Mouse (Mus musculus): ENCODE measurements around the gene Stag3. TPM values are rescaled to one million over a fixed set of nuclear protein-coding genes. Genes with fewer than 3 reads are reported as not detected.

The Stag3 gene
- polyA plus RNA-seq, 1 experiment from 2014 or later = 2.5 TPM

GRCm38 (mm10) chr5:138274186-138274585, 5.9 kb upstream of the Stag3 start:
- Histone ChIP-seq H3K9me3 (replicated peaks) (no peaks in the 10 kb centered on the region), H3K27ac (replicated peaks) (no peak overlapping the region)
- 57% methylated on average over 8 of the region's 8 CpGs for WGBS

DNA sequence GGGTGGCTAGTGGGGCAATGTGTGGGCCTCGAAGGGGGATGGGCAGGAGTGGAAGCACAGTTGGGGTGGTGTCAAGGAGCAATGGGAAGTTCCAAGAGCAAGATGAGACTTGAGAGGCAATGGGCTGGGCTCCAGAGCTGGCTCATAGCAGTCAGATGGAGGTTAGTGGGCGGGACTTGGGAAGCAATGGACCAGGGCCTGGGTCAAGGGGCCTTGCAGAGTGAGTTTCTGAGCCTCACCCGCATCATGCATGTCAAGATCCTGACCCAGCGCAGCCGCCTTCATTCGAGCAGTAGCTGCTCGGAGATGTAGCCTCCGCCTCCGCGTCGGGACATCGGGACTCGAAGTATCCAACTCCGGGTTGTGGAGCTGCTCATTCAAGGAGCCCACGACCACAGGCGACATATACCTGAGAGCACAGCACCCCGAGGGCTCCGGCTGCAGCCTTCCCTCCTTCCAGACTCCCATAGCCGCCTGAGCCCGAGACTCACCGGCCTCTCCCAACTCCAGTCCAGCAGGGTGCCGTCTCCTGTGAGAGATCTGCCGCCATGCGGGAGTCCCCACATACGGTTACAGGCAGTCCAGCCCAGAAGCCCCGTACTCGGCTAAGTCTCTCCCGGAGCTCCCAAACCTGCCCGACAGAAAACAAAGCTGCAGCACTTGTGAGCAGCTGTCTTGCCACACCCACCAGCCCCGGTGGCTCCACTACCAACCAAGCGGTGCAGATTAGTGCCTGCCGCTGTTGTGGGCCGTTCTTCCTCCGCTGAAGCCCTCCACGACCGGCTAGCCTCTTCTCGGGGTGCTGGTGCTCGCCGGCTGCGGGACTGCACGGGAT, 4.6 kb upstream of the Stag3 start:
- H3K27me3 ChIP-seq (ENCODE audit: low read depth, poor library complexity, severe bottlenecking) = peaks cover 25% of the 10 kb centered on the region
- H3K4me3 ChIP-seq = peak overlapping the region; percentile 55
- WGBS = 11% methylated on average over 41 of the region's 41 CpGs
- H3K4me1 ChIP-seq = peaks cover 84% of the 10 kb centered on the region
- H3K36me3 ChIP-seq = peaks cover 47% of the 10 kb centered on the region
- 0 out of 2 replicates have a peak, but pooled peaks cover 1% of the 10 kb centered on the region for H3K9me3 ChIP-seq (replicated peaks)
- peak; percentile 50 for DNase-seq (ENCODE audit: low spot score)
- H3K27ac ChIP-seq (replicated peaks) = peak overlapping the region; percentile 78

More at GRCm38 (mm10) chr5:138274186-138274585, 5.9 kb upstream of the Stag3 start:
- peaks cover 83% of the 10 kb centered on the region for H3K4me1 ChIP-seq
- peak overlapping the region; percentile 55; the same call in 1 of the 2 replicates for H3K4me3 ChIP-seq
- H3K27me3 ChIP-seq (ENCODE audit: low read depth, poor library complexity, severe bottlenecking) = peaks cover 25% of the 10 kb centered on the region
- DNase-seq (ENCODE audit: low spot score) = no peak
- peaks cover 47% of the 10 kb centered on the region for H3K36me3 ChIP-seq

DNA sequence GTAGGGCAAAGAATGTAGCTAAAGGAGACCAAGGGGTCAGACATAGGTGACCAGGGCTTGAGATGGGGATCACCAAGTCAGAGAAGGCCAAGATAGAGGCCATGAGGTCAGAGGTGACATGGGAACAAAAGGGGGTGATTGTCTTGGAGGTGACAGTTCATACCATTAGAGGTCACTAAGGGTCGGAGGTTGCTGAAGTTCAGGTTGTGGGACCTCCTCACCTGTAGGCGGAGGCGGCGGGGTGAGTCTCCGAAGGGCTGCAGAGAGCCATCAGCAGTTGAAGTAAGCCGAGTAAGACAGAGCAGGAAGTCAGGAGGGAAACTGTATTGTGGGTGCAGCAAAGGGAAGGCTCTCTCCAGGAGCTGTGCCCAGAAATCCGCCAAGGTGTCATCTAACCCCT, 2.0 kb upstream of the Stag3 start:
- no peak overlapping the region for H3K27ac ChIP-seq (replicated peaks)
- H3K27me3 ChIP-seq (ENCODE audit: low read depth, poor library complexity, severe bottlenecking) = peaks cover 26% of the 10 kb centered on the region
- peaks cover 8% of the 10 kb centered on the region; the same call in 1 of the 2 replicates for H3K9me3 ChIP-seq (replicated peaks)
- peaks cover 47% of the 10 kb centered on the region for H3K36me3 ChIP-seq
- no peak for DNase-seq (ENCODE audit: low spot score)
- H3K4me1 ChIP-seq = peaks cover 62% of the 10 kb centered on the region
- WGBS = 89% methylated on average over 7 of the region's 7 CpGs
- H3K4me3 ChIP-seq = peak overlapping the region; percentile 66; the same call in 1 of the 2 replicates

- DNase-seq (ENCODE audit: low spot score) = no peak
- H3K9me3 ChIP-seq (replicated peaks) = peaks cover 8% of the 10 kb centered on the region; the same call in 1 of the 2 replicates
- H3K27me3 ChIP-seq (ENCODE audit: low read depth, poor library complexity, severe bottlenecking) = peaks cover 26% of the 10 kb centered on the region
- peaks cover 38% of the 10 kb centered on the region for H3K4me1 ChIP-seq
- H3K36me3 ChIP-seq = peaks cover 33% of the 10 kb centered on the region
- WGBS = 26% methylated on average over 26 of the region's 26 CpGs
- H3K27ac ChIP-seq (replicated peaks) = peak overlapping the region; percentile 93; the same call in 1 of the 2 replicates
- peak overlapping the region; percentile 66 for H3K4me3 ChIP-seq
Measured at GRCm38 (mm10) chr5:138280425-138280768, 357 bp downstream of the Stag3 start.

DNA sequence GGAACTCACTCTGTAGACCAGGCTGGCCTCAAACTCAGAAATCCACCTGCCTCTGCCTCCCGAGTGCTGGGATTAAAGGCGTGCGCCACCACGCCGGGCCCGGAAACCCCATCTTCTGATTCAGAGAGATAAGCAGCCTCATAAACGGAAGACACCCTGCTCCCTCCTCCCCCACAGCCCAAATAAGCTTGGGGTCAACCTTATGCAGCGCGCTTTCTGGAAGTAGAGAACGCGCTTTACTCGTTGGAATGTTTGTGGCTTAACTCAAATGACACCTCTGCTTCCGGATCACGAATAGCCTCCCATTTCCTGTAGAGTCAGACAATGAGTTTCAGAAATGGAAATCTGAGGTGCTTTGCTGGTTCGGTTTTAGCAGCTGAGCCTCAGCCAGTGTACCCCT, 789 bp downstream of the Stag3 start:
- H3K27ac ChIP-seq (replicated peaks) = no peak overlapping the region
- H3K9me3 ChIP-seq (replicated peaks) = peaks cover 8% of the 10 kb centered on the region; the same call in 1 of the 2 replicates
- no peak overlapping the region for H3K4me3 ChIP-seq
- 90% methylated on average over 15 of the region's 15 CpGs for WGBS
- peaks cover 29% of the 10 kb centered on the region for H3K36me3 ChIP-seq
- H3K4me1 ChIP-seq = peaks cover 34% of the 10 kb centered on the region
- H3K27me3 ChIP-seq (ENCODE audit: low read depth, poor library complexity, severe bottlenecking) = peaks cover 26% of the 10 kb centered on the region
- DNase-seq (ENCODE audit: low spot score) = no peak

GRCm38 (mm10) chr5:138281798-138282197, 1.8 kb downstream of the Stag3 start:
- peaks cover 24% of the 10 kb centered on the region for H3K4me1 ChIP-seq
- no peak for DNase-seq (ENCODE audit: low spot score)
- peaks cover 8% of the 10 kb centered on the region; the same call in 1 of the 2 replicates for H3K9me3 ChIP-seq (replicated peaks)
- H3K27me3 ChIP-seq (ENCODE audit: low read depth, poor library complexity, severe bottlenecking) = peaks cover 21% of the 10 kb centered on the region
- 86% methylated on average over 2 of the region's 2 CpGs for WGBS
- peaks cover 19% of the 10 kb centered on the region for H3K36me3 ChIP-seq
- H3K4me3 ChIP-seq = no peak overlapping the region
- H3K27ac ChIP-seq (replicated peaks) = no peak overlapping the region

- H3K4me3 ChIP-seq = no peak overlapping the region
- H3K9me3 ChIP-seq (replicated peaks) = peaks cover 8% of the 10 kb centered on the region; the same call in 1 of the 2 replicates
- H3K27ac ChIP-seq (replicated peaks) = no peak overlapping the region
- peaks cover 7% of the 10 kb centered on the region for H3K4me1 ChIP-seq
- peaks cover 2% of the 10 kb centered on the region; the same call in 1 of the 2 replicates for H3K36me3 ChIP-seq
- peaks cover 15% of the 10 kb centered on the region for H3K27me3 ChIP-seq (ENCODE audit: low read depth, poor library complexity, severe bottlenecking)
- 78% methylated on average over 1 of the region's 1 CpGs for WGBS
- no peak for DNase-seq (ENCODE audit: low spot score)
Measured at GRCm38 (mm10) chr5:138283540-138283939, 3.5 kb downstream of the Stag3 start.

DNA sequence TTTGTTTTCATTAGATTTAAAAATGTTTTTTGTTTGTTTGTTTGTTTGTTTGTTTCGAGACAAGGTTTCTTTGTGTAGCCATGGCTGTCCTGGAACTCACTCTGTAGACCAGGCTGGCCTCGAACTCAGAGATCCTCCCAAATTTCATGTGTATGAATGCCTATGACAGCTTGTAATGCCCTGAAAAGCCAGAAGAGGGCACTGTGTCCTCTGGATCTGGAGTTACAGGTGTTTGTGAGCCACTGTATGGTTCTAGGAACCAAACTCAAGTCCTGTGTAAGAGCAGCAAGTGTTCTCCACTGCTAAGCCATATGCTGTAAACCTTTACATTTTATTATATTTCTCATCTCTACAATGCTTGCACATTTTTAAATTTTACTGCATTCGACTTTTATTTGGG, 7.8 kb downstream of the Stag3 start:
- WGBS = 76% methylated on average over 3 of the region's 3 CpGs

DNA sequence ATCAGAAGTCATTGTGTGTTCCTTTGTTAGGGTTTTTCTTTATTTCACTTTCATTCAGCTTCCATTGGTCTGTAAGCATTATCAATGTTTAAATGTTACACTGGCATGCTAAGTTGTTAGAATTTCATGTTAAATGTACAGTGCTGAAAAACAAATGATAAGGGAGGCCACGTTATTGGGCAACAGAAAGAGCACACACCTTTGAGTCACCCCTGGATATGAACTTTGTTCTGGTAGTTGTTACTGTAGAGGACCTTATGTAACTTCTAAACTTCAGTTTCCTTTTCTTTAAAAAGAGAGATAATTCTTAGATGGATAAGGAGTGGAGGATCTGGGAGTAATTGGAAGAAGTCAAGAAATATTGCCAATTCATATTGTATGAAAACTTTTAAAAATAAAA, 11.6 kb downstream of the Stag3 start:
- 86% methylated on average over 1 of the region's 1 CpGs for WGBS
- no peaks in the 10 kb centered on the region for H3K4me1 ChIP-seq
- no peak overlapping the region for H3K4me3 ChIP-seq
- no peaks in the 10 kb centered on the region for H3K9me3 ChIP-seq (replicated peaks)
- H3K27ac ChIP-seq (replicated peaks) = no peak overlapping the region
- H3K36me3 ChIP-seq = no peaks in the 10 kb centered on the region
- no peak for DNase-seq (ENCODE audit: low spot score)
- no peaks in the 10 kb centered on the region for H3K27me3 ChIP-seq (ENCODE audit: low read depth, poor library complexity, severe bottlenecking)

More for the DNA sequence above, 7.8 kb downstream of the Stag3 start:
- Histone ChIP-seq H3K27me3 (ENCODE audit: low read depth, poor library complexity, severe bottlenecking) (no peaks in the 10 kb centered on the region), H3K27ac (replicated peaks) (no peak overlapping the region), H3K4me3 (no peak overlapping the region), H3K9me3 (replicated peaks) (no peaks in the 10 kb centered on the region), H3K4me1 (no peaks in the 10 kb centered on the region), H3K36me3 (no peaks in the 10 kb centered on the region)
- no peak for DNase-seq (ENCODE audit: low spot score)

- Histone ChIP-seq H3K36me3 (no peaks in the 10 kb centered on the region), H3K9me3 (replicated peaks) (no peaks in the 10 kb centered on the region), H3K27ac (replicated peaks) (no peak overlapping the region), H3K4me1 (no peaks in the 10 kb centered on the region), H3K27me3 (ENCODE audit: low read depth, poor library complexity, severe bottlenecking) (no peaks in the 10 kb centered on the region), H3K4me3 (no peak overlapping the region)
- no peak for DNase-seq (ENCODE audit: low spot score)
Measured at GRCm38 (mm10) chr5:138294158-138294557, 14.1 kb downstream of the Stag3 start.

GRCm38 (mm10) chr5:138299613-138300012, 19.6 kb downstream of the Stag3 start:
- no peak overlapping the region for H3K4me3 ChIP-seq
- no peaks in the 10 kb centered on the region for H3K9me3 ChIP-seq (replicated peaks)
- DNase-seq (ENCODE audit: low spot score) = no peak
- no peaks in the 10 kb centered on the region for H3K27me3 ChIP-seq (ENCODE audit: low read depth, poor library complexity, severe bottlenecking)
- 93% methylated on average over 2 of the region's 2 CpGs for WGBS
- no peaks in the 10 kb centered on the region for H3K36me3 ChIP-seq
- no peaks in the 10 kb centered on the region for H3K4me1 ChIP-seq
- H3K27ac ChIP-seq (replicated peaks) = no peak overlapping the region

- Histone ChIP-seq H3K27me3 (ENCODE audit: low read depth, poor library complexity, severe bottlenecking) (no peaks in the 10 kb centered on the region), H3K36me3 (no peaks in the 10 kb centered on the region), H3K9me3 (replicated peaks) (no peaks in the 10 kb centered on the region), H3K27ac (replicated peaks) (no peak overlapping the region), H3K4me1 (no peaks in the 10 kb centered on the region), H3K4me3 (no peak overlapping the region)
- no peak for DNase-seq (ENCODE audit: low spot score)
- WGBS = 85% methylated on average over 3 of the region's 3 CpGs
Measured at GRCm38 (mm10) chr5:138312795-138313194, 32.8 kb downstream of the Stag3 start.

DNA sequence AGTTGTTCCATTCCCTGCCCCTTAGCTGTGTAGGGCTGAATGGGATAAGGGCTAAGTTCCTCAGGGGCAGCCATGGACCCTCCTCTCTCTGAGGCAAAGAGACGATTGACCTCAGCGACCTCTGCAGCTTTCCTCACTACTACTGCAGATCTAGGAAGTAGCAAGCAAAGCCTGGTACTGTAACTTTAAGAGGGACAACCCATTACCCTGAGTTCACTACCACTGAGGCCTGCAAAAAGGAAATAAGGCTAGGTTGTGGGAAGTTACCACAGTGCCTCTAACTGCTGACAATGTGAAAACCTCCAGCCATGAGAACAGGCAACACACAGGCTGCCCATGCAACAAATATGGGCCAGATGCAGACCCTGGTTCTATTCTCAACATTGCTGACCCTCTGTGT, 61.6 kb downstream of the Stag3 start, which contains the start of gene Pvrig:
Gene Pvrig (plus strand): TSS at position 301 of the 400 bp plus-strand sequence.
- H3K27me3 ChIP-seq (ENCODE audit: low read depth, poor library complexity, severe bottlenecking) = no peaks in the 10 kb centered on the region
- WGBS = 80% methylated on average over 2 of the region's 2 CpGs
- no peaks in the 10 kb centered on the region for H3K4me1 ChIP-seq
- no peaks in the 10 kb centered on the region for H3K9me3 ChIP-seq (replicated peaks)
- no peak within 1 kb of the TSS for H3K4me3 ChIP-seq
- H3K27ac ChIP-seq (replicated peaks) = no peak within 1 kb of the TSS
- no peaks in the 10 kb centered on the region for H3K36me3 ChIP-seq
- no peak for DNase-seq (ENCODE audit: low spot score)

Data from midbrain, embryonic 10.5 days (tissue).